Mouse (Mus musculus): ENCODE data around the gene Hoga1.
A peak's percentile ranks its signal among the peaks of the same experiment; 100 is the strongest.

Gene Hoga1

GRCm38 (mm10) chr19:42021681-42022541 is 23.5 kb upstream of the Hoga1 start:
- peak; percentile 58 for DNase-seq (ENCODE audit: low read depth, low spot score)

GRCm38 (mm10) chr19:42022542-42022848 is 22.9 kb upstream of the Hoga1 start:
- peak; percentile 58 for DNase-seq (ENCODE audit: low read depth, low spot score)

- peak; percentile 95 for DNase-seq (ENCODE audit: low read depth, low spot score)
These were observed 19.3 kb upstream of the Hoga1 start for GRCm38 (mm10) chr19:42026158-42026557.

- no peak for DNase-seq (ENCODE audit: low read depth, low spot score)
These were observed 14.3 kb upstream of the Hoga1 start for GRCm38 (mm10) chr19:42031112-42031511.

- DNase-seq (ENCODE audit: low read depth, low spot score) = no peak
These were observed 11.8 kb upstream of the Hoga1 start for GRCm38 (mm10) chr19:42033611-42034010.

GRCm38 (mm10) chr19:42034146-42034775 is 11.1 kb upstream of the Hoga1 start:
- no peak for DNase-seq (ENCODE audit: low read depth, low spot score)

GRCm38 (mm10) chr19:42034881-42035455 is 10.4 kb upstream of the Hoga1 start:
- DNase-seq (ENCODE audit: low read depth, low spot score) = no peak

- DNase-seq (ENCODE audit: low read depth, low spot score) = peak; percentile 90
These were observed 9.8 kb upstream of the Hoga1 start, which contains the start of gene Ankrd2 for GRCm38 (mm10) chr19:42035456-42036248. Gene Ankrd2 (plus strand): TSS chr19:42036000.

GRCm38 (mm10) chr19:42036357-42036756 is 9.1 kb upstream of the Hoga1 start:
- DNase-seq (ENCODE audit: low read depth, low spot score) = no peak

- no peak for DNase-seq (ENCODE audit: low read depth, low spot score)
These were observed 8.2 kb upstream of the Hoga1 start for GRCm38 (mm10) chr19:42037167-42037702.

- no peak for DNase-seq (ENCODE audit: low read depth, low spot score)
These were observed 7.1 kb upstream of the Hoga1 start for GRCm38 (mm10) chr19:42038310-42038709.

GRCm38 (mm10) chr19:42043988-42044387 is 1.4 kb upstream of the Hoga1 start:
- no peak for DNase-seq (ENCODE audit: low read depth, low spot score)

GRCm38 (mm10) chr19:42050251-42050650 is 4.8 kb downstream of the Hoga1 start:
- no peak for DNase-seq (ENCODE audit: low read depth, low spot score)

- no peak for DNase-seq (ENCODE audit: low read depth, low spot score)
These were observed 5.9 kb downstream of the Hoga1 start for GRCm38 (mm10) chr19:42051351-42051750.

- no peak for DNase-seq (ENCODE audit: low read depth, low spot score)
These were observed 6.5 kb downstream of the Hoga1 start, which contains the start of gene 4933411K16Rik for GRCm38 (mm10) chr19:42051948-42052347. Gene 4933411K16Rik (plus strand): TSS chr19:42052248.

GRCm38 (mm10) chr19:42054255-42054654 is 8.8 kb downstream of the Hoga1 start:
- peak; percentile 38 for DNase-seq (ENCODE audit: low read depth, low spot score)

GRCm38 (mm10) chr19:42055881-42056280 is 10.5 kb downstream of the Hoga1 start:
- peak; percentile 77 for DNase-seq (ENCODE audit: low read depth, low spot score)

- DNase-seq (ENCODE audit: low read depth, low spot score) = no peak
These were observed 11.5 kb downstream of the Hoga1 start for GRCm38 (mm10) chr19:42056719-42057409.

GRCm38 (mm10) chr19:42058426-42058825 is 13.0 kb downstream of the Hoga1 start:
- no peak for DNase-seq (ENCODE audit: low read depth, low spot score)

- no peak for DNase-seq (ENCODE audit: low read depth, low spot score)
These were observed 16.0 kb downstream of the Hoga1 start for GRCm38 (mm10) chr19:42061443-42061842.

Data from 3T3-L1 (cell line).